In the genomic region with DNA sequence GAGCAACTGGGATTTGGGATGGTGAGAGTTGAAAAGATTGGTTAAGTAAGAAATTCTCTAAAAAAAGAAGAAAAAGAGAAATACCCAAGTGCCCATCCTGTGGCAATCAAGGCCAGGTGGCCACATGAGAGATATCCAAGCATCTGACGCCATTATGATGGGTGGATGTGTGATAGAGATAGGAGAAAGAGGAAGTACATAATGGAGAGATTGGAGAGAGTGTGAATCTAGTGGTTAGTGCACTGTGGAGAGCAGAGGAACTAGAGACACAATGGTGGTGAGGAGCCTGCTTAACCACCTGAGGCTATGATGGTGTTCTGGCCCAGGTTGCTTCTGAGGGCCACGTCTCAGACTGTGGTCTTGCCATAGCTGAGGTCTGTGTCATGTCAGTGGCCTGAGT, we compare ENCODE assay signal across 22 mouse cellular contexts. TPM values are rescaled to one million over a fixed set of nuclear protein-coding genes. Genes with fewer than 3 reads are reported as not detected.
"Had no signal": no experiment of that assay in that cellular context is flagged by ENCODE, and none has a peak within 500 bp of the region (broad histone marks: within the 10 kb centered on the region; RNA-seq: fewer than 3 reads in every experiment).

No protein-coding gene starts in this region.

- DNase-seq: kidney, adult 2 months; kidney, postnatal 10 days; kidney, postnatal 36 days; left cerebral cortex, postnatal 4 days; lung, adult 18-20 months; lung, postnatal 10 days; lung, postnatal 36 days; midbrain, embryonic 14.5 days; thymus, postnatal 25 days had no signal

- H3K4me2 ChIP-seq: kidney, embryonic 15.5 days; limb, embryonic 12.5 days; limb, embryonic 15.5 days; liver, embryonic 11.5 days; lung, embryonic 15.5 days; midbrain, embryonic 11.5 days; stomach, embryonic 15.5 days had no signal

- H3K9ac ChIP-seq: kidney, embryonic 15.5 days; limb, embryonic 12.5 days; limb, embryonic 15.5 days; liver, embryonic 14.5 days; lung, embryonic 15.5 days; stomach, embryonic 15.5 days had no signal

- H3K4me1 ChIP-seq: limb, embryonic 12.5 days; limb, embryonic 15.5 days; lung, embryonic 15.5 days; stomach, embryonic 15.5 days had no signal

- H3K36me3 ChIP-seq: kidney, embryonic 15.5 days; limb, embryonic 12.5 days; limb, embryonic 15.5 days; lung, embryonic 15.5 days; stomach, embryonic 15.5 days had no signal

- H3K9me3 ChIP-seq: kidney, embryonic 15.5 days; limb, embryonic 12.5 days; limb, embryonic 15.5 days; lung, embryonic 15.5 days; stomach, embryonic 15.5 days had no signal

- H3K27me3 ChIP-seq: kidney, embryonic 15.5 days; limb, embryonic 12.5 days; limb, embryonic 15.5 days; lung, embryonic 15.5 days; stomach, embryonic 15.5 days had no signal

- H3K4me3 ChIP-seq: kidney, embryonic 15.5 days; limb, embryonic 12.5 days; limb, embryonic 15.5 days; lung, embryonic 15.5 days; stomach, embryonic 15.5 days had no signal

- H3K27ac ChIP-seq: kidney, embryonic 15.5 days; limb, embryonic 12.5 days; limb, embryonic 15.5 days; liver, embryonic 14.5 days; lung, embryonic 15.5 days; stomach, embryonic 15.5 days had no signal

RNA-seq across cellular contexts. Expression of a gene that starts 31.9 kb away (rescaled TPM):
- total RNA-seq: layer of hippocampus, adult 8-10 months; layer of hippocampus, postnatal 14 days; left cerebral cortex, postnatal 4 days; midbrain, postnatal 0 days had no signal
- polyA plus RNA-seq: limb, embryonic 12.5 days; liver, embryonic 11.5 days; liver, embryonic 14.5 days; midbrain, embryonic 11.5 days; midbrain, embryonic 14.5 days; midbrain, postnatal 0 days; neural tube, embryonic 11.5 days; neural tube, embryonic 14.5 days had no signal
